Mouse (Mus musculus) embryonic fibroblast, embryonic 13.5 days (primary cell): Measurements from ENCODE around the gene 2610028H24Rik. TPM values are rescaled to one million over a fixed set of nuclear protein-coding genes. Genes with fewer than 3 reads are reported as not detected.

Experiments
- H3K27ac ChIP-seq: 2 replicates; pipeline ENCODE4 v1.5.1; 2012; ENCODE audit warnings: low read length, control low read depth, inconsistent platforms; ENCODE audit not compliant: insufficient read depth
- H3K4me1 ChIP-seq: 2 replicates; pipeline ENCODE4 v1.6.1; 2011; ENCODE audit warnings: low read length; ENCODE audit not compliant: control insufficient read depth, insufficient read depth
- H3K4me3 ChIP-seq: 2 replicates; pipeline ENCODE4 v1.5.1; 2011; ENCODE audit warnings: mild to moderate bottlenecking, control low read depth, low read length; ENCODE audit not compliant: insufficient read depth
- CTCF ChIP-seq: IDR thresholded peaks from 2 replicates; pipeline ENCODE4 v1.5.1; 2011; ENCODE audit warnings: mild to moderate bottlenecking, control low read depth, low read length, moderate library complexity, borderline replicate concordance; ENCODE audit not compliant: insufficient read depth
- POLR2A ChIP-seq: IDR thresholded peaks from 2 replicates; pipeline ENCODE4 v1.6.1; 2011; ENCODE audit warnings: low read depth, mild to moderate bottlenecking, control low read depth, low read length, moderate library complexity
- polyA plus RNA-seq: library from polyadenylated mRNA; stranded (reverse); fragments of >200 nt; gene quantifications from 2 replicates; pipeline ENCODE4 v1.2.4, GENCODE M21; 2011; ENCODE audit warnings: low read depth; ENCODE audit not compliant: missing spikeins, insufficient read length

2610028H24Rik gene
- polyA plus RNA-seq, 1 experiment: not detected

DNA sequence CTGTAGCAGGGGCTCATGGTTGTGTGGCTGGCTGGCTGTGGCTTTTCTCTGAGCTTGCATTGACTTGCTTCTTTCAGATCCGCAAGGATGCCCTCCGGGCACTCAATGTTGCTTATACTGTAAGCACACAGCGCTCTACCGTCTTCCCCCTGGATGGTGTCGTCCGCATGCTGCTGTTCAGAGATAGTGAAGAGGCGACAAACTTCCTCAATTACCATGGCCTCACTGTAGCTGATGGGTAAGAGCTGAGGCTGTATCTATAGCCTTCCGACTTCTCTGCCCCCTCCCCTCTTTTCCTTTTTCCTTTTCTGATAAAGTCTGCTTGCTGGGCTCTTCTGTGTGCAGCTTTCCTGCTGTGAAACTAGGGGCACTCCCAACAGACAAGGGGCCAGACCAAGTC lies 39.4 kb downstream of the 2610028H24Rik start:
- H3K4me3 ChIP-seq: no peak overlapping the region
- no peak for TF ChIP-seq POLR2A

DNA sequence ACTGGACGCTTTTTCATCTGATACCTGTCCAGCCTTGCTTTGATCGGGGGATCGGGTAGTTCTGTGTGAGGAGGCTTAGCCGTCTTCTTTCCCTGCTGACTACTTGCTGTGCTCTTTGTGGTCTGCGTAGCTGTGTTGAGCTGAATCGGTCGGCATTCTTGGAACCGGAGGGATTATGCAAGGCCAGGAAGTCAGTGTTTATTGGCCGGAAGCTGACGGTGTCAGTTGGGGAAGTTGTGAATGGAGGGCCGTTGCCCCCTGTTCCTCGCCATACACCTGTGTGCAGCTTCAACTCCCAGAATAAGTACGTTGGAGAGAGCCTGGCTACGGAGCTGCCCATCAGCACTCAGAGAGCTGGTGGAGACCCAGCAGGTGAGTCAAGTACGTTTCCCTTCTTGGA lies 40.3 kb downstream of the 2610028H24Rik start:
- TF ChIP-seq CTCF (no peak), POLR2A (no peak)
- no peak overlapping the region for H3K27ac ChIP-seq
- no peaks in the 10 kb centered on the region for H3K4me1 ChIP-seq
- no peak overlapping the region for H3K4me3 ChIP-seq

More for the DNA sequence above, 39.4 kb downstream of the 2610028H24Rik start:
- H3K27ac ChIP-seq: no peak overlapping the region
- no peaks in the 10 kb centered on the region for H3K4me1 ChIP-seq

DNA sequence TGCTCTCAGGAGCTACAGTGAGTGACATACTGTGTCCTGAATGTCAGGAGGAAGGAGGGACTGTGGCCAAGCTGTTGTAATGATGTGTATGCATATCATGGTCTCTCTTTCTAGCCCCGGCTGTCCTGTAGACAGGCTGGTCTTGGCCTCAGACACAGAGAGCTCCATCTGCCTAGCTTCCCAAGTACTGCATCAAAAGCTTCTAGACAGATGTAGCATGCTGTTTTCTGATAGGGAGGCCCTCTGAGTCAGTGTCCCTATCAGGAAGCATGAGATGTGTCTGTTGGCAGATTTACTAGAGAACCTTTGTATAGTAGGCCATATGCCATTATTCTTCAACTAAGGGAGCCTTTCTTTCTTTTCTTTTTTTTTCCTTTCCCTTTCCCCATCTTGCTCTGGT lies 44.6 kb downstream of the 2610028H24Rik start:
- no peak overlapping the region for H3K4me3 ChIP-seq
- no peaks in the 10 kb centered on the region for H3K4me1 ChIP-seq
- H3K27ac ChIP-seq: no peak overlapping the region
- TF ChIP-seq POLR2A (no peak), CTCF (no peak)

DNA sequence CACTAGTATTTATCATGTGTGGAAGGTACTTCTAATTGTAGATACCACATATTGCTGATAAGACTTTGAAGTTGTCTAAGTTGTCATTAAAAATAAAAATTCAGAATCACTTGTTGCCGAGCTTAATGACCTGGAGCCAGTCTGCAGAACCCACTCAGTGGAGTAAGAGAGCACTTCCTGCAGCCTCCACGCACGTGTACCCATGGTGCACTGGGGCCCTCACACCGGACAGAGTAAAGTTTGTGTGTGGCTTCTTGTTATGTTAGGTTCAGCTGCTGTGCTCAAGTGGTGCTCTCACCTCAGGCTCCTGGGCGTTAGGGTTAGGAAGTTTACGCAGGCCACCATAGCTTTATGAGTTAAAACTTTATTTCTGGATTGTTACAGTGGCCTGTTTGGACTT lies 46.6 kb downstream of the 2610028H24Rik start:
- H3K4me3 ChIP-seq: no peak overlapping the region
- no peak overlapping the region for H3K27ac ChIP-seq
- H3K4me1 ChIP-seq: no peaks in the 10 kb centered on the region
- no peak for TF ChIP-seq CTCF
- no peak for TF ChIP-seq POLR2A

DNA sequence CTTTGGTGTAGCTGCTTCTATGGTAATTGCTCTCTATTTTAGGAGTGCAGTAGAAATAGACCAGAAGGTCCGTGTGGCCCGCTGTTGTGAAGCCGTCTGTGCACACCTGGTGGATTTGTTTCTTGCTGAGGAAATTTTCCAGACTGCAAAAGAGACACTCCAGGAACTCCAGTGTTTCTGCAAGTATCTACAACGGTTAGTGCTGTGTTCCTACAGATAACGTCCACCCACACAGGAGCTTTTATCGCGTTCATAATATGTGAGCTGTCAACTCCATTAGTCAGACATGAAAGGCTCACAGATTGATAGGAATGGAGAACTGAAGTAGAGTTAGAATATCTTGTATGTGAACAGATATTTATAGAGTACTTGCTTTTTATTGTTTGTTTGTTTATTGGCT lies 47.5 kb downstream of the 2610028H24Rik start:
- Histone ChIP-seq H3K4me3 (no peak overlapping the region), H3K4me1 (no peaks in the 10 kb centered on the region), H3K27ac (no peak overlapping the region)
- TF ChIP-seq CTCF: no peak
- TF ChIP-seq POLR2A: no peak

DNA sequence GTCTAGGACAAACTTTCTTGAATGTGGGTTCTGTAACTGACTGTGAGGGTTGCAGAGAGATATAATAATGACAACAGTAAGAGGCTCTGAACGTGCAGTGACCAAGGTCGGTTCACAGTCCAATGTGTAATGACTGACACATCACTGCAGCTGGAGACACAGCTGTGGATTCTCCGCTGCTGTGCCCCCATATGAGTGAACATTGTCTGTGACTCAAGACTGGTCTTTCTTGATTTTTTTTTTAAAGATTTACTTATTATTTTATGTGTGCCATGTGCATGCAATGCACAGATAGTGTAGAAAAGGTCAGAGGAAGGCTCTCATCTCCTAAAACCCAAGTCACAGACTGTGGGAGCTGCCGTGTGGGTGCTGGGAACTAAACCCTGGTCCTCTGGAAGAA lies 48.6 kb downstream of the 2610028H24Rik start:
- no peaks in the 10 kb centered on the region for H3K4me1 ChIP-seq
- no peak overlapping the region for H3K27ac ChIP-seq
- no peak overlapping the region for H3K4me3 ChIP-seq
- TF ChIP-seq CTCF (no peak), POLR2A (no peak)

DNA sequence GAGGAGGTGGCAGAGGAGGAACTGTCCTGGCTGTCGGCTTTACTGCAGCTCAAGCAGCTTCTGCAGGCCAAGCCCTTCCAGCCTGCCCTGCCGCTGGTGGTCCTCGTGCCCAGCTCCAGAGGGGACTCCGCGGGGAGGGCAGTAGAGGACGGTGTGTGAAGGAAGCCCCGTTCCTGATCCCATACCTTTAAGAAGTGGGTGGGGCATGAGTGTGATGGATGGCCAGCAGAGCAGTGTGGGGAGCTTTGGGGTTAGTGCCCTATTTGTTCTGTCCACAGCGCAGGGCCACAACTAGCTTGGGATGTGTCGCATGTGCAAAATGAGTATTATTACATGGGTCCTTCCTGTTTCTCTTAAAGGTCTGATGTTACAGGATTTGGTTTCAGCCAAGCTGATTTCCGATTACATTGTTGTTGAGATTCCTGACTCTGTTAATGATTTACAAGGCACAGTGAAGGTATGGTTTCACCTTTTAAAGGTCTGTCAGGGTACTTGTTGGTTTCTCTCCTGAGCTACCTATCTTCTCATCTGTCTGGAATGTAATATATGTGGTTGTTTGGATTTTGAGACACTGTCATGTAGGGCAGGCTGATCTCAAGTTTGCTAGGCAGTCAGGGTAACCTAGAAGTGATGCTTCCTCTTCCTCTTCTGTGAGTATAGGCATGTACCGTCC lies 55.5 kb downstream of the 2610028H24Rik start:
- no peak overlapping the region for H3K27ac ChIP-seq
- H3K4me1 ChIP-seq: no peaks in the 10 kb centered on the region
- no peak for TF ChIP-seq CTCF
- TF ChIP-seq POLR2A: no peak
- no peak overlapping the region for H3K4me3 ChIP-seq

DNA sequence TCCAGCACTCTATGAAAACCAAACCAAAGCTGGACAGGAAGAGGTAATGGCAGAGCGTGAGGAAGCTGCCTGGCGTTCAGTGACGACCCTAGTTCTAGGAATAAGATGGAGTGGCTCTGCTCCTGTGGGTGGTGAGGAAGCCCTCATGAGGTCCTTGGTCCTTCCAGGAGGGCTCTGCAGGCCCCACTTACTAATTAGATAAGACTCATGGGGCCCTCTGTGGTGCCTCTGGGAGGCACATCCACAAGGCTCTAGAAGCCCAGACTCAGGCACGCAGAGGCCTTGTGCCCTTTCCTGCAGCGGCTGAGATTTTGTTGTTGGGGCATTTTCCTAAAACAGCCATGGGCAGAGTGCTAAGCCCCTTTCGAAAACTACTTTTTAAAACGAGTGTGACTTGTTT lies 57.0 kb downstream of the 2610028H24Rik start:
- Histone ChIP-seq H3K4me1 (no peaks in the 10 kb centered on the region), H3K4me3 (no peak overlapping the region), H3K27ac (no peak overlapping the region)
- TF ChIP-seq CTCF (no peak), POLR2A (no peak)

Other genes starting within 250 kb of the 2610028H24Rik start
- 32.2 and 33.9 TPM in 2 replicates for gene Prmt2, start 211.2 kb upstream of the 2610028H24Rik start, polyA plus RNA-seq
- 0.35 TPM in 1 of 2 replicates, not detected in the other for gene S100b, start 195.2 kb upstream of the 2610028H24Rik start, polyA plus RNA-seq
- gene Dip2a, start 103.8 kb upstream of the 2610028H24Rik start, polyA plus RNA-seq: 28.2 and 30.9 TPM in 2 replicates
- gene AC141477.1, start 8.6 kb upstream of the 2610028H24Rik start, polyA plus RNA-seq: 10.1 and 16.2 TPM in 2 replicates
- 13.0 and 15.5 TPM in 2 replicates for gene Pcnt, start 6.3 kb upstream of the 2610028H24Rik start, polyA plus RNA-seq
- 35.0 and 35.4 TPM in 2 replicates for gene Mcm3ap, start 19.8 kb downstream of the 2610028H24Rik start, polyA plus RNA-seq
- 1.9 and 2.4 TPM in 2 replicates for gene Ybey, start 20.0 kb downstream of the 2610028H24Rik start, polyA plus RNA-seq
- gene Lss, start 82.5 kb downstream of the 2610028H24Rik start, polyA plus RNA-seq: 32.8 and 34.0 TPM in 2 replicates
- gene Spatc1l, start 113.2 kb downstream of the 2610028H24Rik start, polyA plus RNA-seq: not detected in 2 replicates
- gene Ftcd, start 126.6 kb downstream of the 2610028H24Rik start, polyA plus RNA-seq: not detected in 2 replicates
- gene Col6a2, start 174.5 kb downstream of the 2610028H24Rik start, polyA plus RNA-seq: 476 and 628 TPM in 2 replicates